In the genomic region with DNA sequence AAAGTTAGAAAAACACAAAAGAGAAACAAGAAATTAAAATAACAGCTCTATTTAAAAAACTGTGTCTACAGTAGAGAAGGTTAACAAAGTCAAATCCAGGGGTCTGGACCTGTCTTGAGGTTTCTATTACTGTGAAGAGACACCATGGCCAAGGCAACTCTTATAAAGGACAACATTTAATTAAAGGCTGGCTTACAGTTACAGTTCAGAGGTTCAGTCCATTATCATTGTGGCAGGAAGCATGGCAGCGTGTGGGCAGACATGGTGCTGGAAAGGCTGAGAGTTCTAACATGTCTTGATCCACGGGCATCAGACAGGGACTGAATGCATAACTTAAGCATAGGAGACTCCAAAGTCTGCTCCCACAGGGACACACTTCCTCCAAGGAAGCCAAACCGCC, we compare ENCODE assay signal across 29 mouse cellular contexts.
"Had no signal": no experiment of that assay in that cellular context is flagged by ENCODE, and none has a peak within 500 bp of the region (broad histone marks: within the 10 kb centered on the region; RNA-seq: fewer than 3 reads in every experiment).

No protein-coding gene starts in this region.

- H3K27ac ChIP-seq: left cerebral cortex, adult 2 months; limb, embryonic 13.5 days; liver, embryonic 12.5 days; liver, embryonic 13.5 days; liver, embryonic 14.5 days; liver, embryonic 15.5 days; lung, embryonic 15.5 days; macrophage; midbrain, embryonic 10.5 days; midbrain, embryonic 12.5 days; midbrain, embryonic 13.5 days; neural tube, embryonic 12.5 days; neural tube, embryonic 13.5 days had no signal

- H3K27me3 ChIP-seq: limb, embryonic 13.5 days; liver, embryonic 12.5 days; liver, embryonic 13.5 days; liver, embryonic 15.5 days; lung, embryonic 15.5 days; midbrain, embryonic 12.5 days; midbrain, embryonic 13.5 days; neural tube, embryonic 12.5 days; neural tube, embryonic 13.5 days had no signal

- H3K9ac ChIP-seq: limb, embryonic 13.5 days; liver, embryonic 12.5 days; liver, embryonic 13.5 days; liver, embryonic 14.5 days; liver, embryonic 15.5 days; liver, postnatal 0 days; lung, embryonic 14.5 days; lung, embryonic 15.5 days; midbrain, embryonic 12.5 days; midbrain, embryonic 13.5 days; neural tube, embryonic 12.5 days; neural tube, embryonic 13.5 days had no signal

- DNase-seq: left cerebral cortex, postnatal 4 days; liver; liver, embryonic 13.5 days; liver, postnatal 0 days; lung, adult 18-20 months; lung, adult 2 months; lung, embryonic 14.5 days; lung, postnatal 10 days; lung, postnatal 14 days; lung, postnatal 36 days; lung, postnatal 4 days; midbrain, embryonic 14.5 days had no signal

- ATAC-seq: liver, embryonic 12.5 days; liver, postnatal 0 days; lung, postnatal 0 days; midbrain, embryonic 13.5 days; midbrain, embryonic 16.5 days had no signal

- H3K36me3 ChIP-seq: limb, embryonic 13.5 days; liver, embryonic 12.5 days; liver, embryonic 13.5 days; liver, embryonic 15.5 days; lung, embryonic 15.5 days; midbrain, embryonic 10.5 days; midbrain, embryonic 12.5 days; midbrain, embryonic 13.5 days; neural tube, embryonic 12.5 days; neural tube, embryonic 13.5 days had no signal

- H3K9me3 ChIP-seq: limb, embryonic 13.5 days; liver, embryonic 12.5 days; liver, embryonic 13.5 days; liver, embryonic 15.5 days; lung, embryonic 15.5 days; midbrain, embryonic 10.5 days; midbrain, embryonic 12.5 days; midbrain, embryonic 13.5 days; neural tube, embryonic 12.5 days; neural tube, embryonic 13.5 days had no signal

- H3K4me1 ChIP-seq: liver, embryonic 12.5 days; liver, embryonic 13.5 days; liver, embryonic 15.5 days; lung, embryonic 15.5 days; midbrain, embryonic 10.5 days; midbrain, embryonic 12.5 days; midbrain, embryonic 13.5 days; neural tube, embryonic 12.5 days; neural tube, embryonic 13.5 days had no signal

- H3K4me3 ChIP-seq: left cerebral cortex, adult 2 months; limb, embryonic 13.5 days; liver, embryonic 12.5 days; liver, embryonic 13.5 days; liver, embryonic 15.5 days; lung, embryonic 15.5 days; megakaryocyte, embryonic 14.5 days; midbrain, embryonic 10.5 days; midbrain, embryonic 12.5 days; midbrain, embryonic 13.5 days; myocyte; neural tube, embryonic 12.5 days; neural tube, embryonic 13.5 days had no signal

- H3K4me2 ChIP-seq: limb, embryonic 13.5 days; liver, embryonic 11.5 days; liver, embryonic 12.5 days; liver, embryonic 13.5 days; liver, embryonic 15.5 days; lung, embryonic 14.5 days; lung, embryonic 15.5 days; midbrain, embryonic 12.5 days; midbrain, embryonic 13.5 days; neural tube, embryonic 12.5 days; neural tube, embryonic 13.5 days had no signal
